Mouse (Mus musculus) megakaryocyte-erythroid progenitor cell, adult 5-6 weeks (primary cell): Measurements from ENCODE around the gene Ccl3. TPM values are rescaled to one million over a fixed set of nuclear protein-coding genes. Genes with fewer than 3 reads are reported as not detected.
A peak's percentile ranks its signal among the peaks of the same experiment; 100 is the strongest.

Experiments used
- ATAC-seq: replicated peaks from 2 replicates; pipeline ENCODE4 v1.8.0; 2016; ENCODE audit warnings: mild to moderate bottlenecking, inconsistent platforms; ENCODE audit not compliant: severe bottlenecking, poor library complexity, low FRiP score, low TSS enrichment
- total RNA-seq, 2 experiments: library from RNA; stranded (forward) in 1 of 2; stranded (reverse) in 1 of 2; fragments of 200-1000, 215-1000 nt in 1 of 2; fragments of >200 nt in 1 of 2; fragmentation: Nextera tagmentation in 1 of 2; gene quantifications; 2 replicates each; pipeline ENCODE4 v1.2.3; 2014 to 2017

The Ccl3 gene
- total RNA-seq (2014; fragmentation: Nextera tagmentation) (not detected in 2 replicates), total RNA-seq (2017) (13.6 and 17.1 TPM in 2 replicates)

DNA sequence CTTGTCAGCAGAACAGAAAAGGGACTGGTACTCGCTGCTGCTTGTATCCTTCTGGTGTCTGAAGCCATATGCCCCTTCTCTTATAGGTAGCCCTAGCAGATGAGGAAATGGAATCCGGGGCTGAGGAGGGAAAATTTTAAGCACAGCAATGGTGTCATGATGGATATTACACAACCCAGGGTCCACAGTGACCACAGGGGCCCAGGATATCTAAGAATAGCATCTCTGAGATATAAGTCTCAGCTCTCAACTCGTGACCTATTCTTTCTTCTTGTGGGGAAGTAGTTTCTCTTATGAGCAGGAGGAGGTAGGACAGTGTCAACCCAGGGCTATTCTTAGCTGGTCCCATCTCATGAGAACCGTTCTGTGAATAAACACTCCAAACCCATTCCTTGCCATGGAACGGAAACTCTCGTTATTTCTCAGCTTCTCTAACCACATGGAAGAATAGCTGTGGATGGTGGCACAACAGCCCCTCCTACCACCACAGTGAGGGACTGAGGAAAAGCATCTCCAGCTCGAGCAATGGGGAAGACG is at the start of gene Ccl3:
Gene Ccl3, minus strand, starts transcription at position 51 of the 537 bp plus-strand sequence.
- ATAC-seq: no peak

DNA sequence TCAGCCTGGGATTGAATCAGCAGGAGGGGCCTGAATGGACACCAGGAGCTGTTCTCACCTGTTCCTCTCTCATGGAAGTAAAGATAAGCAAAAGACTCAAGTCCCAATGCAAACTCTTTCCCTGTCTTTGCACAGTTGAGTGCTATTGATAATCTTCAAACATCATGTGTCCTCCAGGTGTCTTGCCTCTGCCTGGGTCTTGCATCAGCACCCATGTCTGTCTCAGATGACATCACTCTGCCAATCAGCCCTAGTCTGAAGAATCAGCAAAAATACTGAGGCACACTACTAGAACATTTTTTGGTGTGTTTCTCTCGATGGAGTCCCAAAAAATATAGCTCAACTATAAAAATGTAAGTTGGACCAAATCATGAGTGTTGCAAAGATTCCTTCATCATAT is 42.9 kb upstream of the Ccl3 start:
- ATAC-seq: no peak

DNA sequence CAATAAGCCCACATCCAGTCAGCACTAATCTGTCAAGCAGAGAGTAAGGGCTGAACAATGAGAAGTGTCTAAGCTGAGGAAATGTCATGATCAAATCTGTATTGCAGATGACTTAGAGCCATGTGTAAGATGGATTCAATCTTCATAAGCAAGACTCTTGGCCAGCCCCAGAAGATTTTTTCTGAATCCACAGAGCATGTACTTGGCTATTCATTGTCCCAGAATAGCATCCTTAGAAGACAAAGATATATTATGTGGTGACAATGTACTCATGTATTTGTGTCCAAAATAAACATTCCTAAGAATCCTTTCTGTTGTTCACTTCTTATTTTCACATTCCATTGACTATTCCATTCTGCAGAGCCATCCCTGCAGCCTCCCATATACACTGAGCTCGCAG is 40.8 kb upstream of the Ccl3 start:
- ATAC-seq: no peak

DNA sequence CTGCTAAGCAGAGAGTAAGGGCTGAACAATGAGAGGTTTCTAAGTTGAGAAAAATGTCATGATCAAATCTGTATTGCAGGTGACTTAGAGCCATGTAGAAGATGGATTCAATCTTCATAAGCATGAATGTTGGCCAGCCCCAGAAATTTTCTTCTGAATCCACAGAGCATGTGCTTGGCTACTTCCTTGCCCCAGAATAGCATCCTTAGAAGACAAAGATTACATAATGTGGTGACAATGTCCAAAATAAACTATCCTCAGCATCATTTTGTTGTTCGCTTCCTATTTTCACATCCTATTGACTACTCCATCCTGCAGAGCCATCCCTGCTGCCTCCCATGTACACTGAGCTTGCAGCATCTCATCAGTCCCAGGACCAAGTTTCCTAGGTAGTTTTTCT is 26.5 kb upstream of the Ccl3 start:
- no peak for ATAC-seq

DNA sequence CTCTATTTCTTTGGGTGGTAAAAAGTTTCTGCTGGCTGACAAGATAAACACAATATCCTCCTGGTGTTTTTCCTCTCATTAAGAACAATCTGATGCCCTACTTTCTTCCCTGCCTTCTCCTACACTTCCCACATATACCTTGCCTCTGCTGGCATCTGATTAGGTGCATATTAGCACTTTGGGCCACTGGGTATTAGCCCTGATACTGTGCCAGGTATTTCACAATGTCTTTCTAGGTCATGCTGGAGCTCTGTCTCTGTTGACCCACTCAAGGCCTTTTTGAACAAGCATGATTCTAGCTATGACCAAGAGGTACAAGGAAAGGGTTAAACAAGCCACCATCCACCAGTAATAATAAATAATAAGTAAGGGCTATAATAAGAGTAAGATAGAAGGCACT is 22.6 kb upstream of the Ccl3 start:
- no peak for ATAC-seq

DNA sequence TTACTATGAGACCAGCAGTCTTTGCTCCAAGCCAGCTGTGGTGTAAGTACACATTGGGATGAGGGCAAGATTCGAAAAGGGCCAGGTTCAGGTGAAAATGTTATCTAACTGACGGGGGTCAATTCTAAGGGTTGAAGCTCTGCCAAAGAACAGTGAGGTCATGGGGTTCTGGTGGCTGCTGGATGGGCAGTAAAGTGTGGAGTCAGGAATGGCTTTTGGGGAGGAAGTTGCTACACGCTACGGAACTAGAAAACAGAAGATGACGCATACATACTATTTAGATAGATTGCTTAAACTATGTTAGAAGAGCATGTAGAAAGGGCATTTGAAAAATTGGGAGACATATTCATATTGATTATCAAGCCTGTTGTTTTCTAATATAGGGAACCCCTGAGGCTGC is 14.4 kb upstream of the Ccl3 start:
- no peak for ATAC-seq

DNA sequence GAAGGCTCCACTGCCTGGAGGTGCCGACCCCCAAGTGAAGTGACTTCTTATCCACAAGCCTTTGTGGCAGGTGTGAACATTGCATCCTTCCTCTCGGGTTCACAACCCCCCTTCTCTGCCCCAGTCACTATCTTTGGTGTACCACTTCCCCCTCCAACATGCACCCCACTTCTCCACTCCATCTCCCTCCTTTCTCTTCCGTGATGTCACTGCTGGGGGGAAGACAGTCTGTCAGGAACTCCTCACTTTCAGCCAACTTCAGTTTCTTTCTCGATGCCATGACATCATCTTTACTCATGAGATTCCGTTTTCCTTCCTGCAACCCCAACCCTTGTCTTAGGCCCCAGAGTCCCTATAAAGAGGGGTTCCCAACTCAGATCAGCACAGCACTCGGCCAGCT is 13.0 kb upstream of the Ccl3 start, which contains the start of gene Ccl4:
Gene Ccl4, plus strand, starts transcription at position 381 of the 400 bp plus-strand sequence.
- ATAC-seq: no peak

DNA sequence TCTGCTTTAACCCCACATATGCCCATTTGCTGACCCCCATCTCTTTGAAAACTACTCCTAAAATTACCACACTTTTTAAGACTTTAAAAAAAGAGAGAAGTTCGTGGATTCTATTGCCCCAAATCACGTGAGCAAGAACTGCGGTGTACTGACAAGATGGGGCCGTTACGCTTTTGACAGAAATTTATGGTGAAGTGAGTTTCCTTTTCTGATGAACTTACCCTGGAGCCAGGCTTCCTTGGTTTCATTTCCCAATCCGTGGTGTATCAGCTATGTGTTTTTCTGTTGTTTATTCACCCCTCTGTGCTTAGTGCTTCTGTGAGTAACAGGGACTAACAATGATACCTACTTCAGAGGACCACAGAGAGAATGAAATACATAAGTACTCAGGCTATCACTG is 9.6 kb upstream of the Ccl3 start:
- ATAC-seq: no peak

DNA sequence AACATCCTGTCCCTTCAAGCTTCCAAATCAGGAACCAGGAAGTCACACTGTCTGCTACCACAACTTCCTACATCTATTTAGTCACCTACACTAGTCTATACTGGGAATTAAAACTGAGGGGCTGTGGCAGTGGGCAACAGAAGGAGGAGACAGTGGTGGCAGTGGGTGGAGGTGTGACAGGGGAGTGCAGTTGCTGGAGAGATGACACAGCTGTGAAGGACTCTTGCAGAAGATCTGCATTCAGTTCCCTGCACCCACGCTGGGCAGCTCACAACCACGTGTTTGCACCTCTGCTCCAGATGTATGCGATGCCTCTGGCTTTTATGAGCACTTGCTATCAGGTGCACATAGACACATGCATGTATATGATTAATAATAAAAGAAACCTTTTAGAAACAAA is 8.4 kb upstream of the Ccl3 start:
- no peak for ATAC-seq

DNA sequence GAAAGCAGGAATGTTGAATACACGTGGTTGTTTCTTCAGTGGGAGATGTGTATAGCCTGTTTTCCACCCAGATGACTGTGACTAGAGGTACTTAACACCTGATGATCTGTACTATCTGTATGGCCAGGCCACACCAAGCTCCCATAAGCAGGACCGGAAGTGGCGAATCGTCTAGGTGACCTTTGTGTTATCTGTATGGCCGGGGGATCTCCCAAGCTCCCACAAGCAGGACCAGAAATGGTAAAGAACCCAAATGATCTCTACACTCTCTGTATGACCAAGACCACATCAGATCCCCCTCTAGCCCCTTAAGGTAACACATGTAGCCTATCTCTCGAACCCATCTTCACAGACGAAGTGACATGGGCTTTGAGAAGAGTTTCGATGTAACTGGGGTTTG is 5.5 kb upstream of the Ccl3 start:
- ATAC-seq: no peak

DNA sequence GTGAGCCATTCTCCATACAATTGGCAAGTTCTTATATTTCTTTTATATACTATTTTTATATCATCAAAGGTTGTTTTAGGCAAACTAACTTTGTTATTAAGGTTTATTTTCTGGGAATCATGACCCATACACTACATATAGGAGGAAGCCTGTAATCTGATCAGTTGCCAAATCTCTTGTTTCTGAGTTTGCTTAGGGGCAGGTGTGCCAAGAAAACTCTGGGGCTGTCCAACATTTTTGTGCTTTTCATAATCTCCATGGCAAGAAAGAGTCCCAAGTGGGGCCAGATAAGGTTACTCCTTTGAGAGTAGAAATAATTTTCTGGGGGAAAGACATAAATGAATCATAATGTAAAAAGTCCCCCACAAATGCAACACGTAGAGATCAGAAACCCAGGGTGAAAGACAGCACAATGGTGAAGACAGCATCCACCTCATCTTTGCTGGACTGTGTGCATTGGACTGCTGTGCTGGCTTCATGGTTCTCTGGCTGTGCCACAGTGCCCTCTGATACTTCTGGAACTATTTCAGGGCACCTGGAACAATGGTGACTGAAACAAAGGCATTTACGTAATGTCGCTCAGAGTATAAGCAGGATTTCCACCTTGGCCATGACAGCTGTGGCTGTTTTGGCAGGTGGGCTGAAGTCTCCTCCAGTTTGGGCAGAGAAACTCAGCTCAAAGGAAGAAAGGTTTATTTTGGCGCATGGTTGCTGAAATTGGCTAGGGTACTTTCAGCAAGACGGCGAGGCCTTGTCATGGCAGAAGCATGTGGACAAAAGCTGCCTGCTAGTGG is 2.6 kb downstream of the Ccl3 start:
- no peak for ATAC-seq

DNA sequence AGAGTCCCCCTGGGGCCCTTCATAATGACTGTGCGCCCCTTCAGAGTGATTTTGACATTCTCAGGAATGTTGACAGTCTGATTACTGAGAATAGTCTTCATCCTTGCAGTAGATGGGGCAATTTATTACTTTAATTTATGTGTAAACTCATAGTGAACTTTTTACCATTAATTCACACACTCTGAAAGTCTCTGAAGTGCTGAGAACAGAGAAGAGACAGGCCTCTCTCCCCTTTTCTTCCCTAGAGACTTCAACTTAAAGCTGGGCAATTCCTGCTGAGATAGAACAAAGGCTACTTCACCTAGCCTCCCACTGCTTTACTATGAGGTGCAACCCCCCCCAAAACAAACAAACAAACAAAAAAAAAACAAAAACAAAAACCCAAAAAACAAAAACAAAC is 3.6 kb downstream of the Ccl3 start, which contains the start of gene Rpl9-ps1:
Gene Rpl9-ps1, minus strand, starts transcription at position 101 of the 400 bp plus-strand sequence.
- no peak for ATAC-seq

DNA sequence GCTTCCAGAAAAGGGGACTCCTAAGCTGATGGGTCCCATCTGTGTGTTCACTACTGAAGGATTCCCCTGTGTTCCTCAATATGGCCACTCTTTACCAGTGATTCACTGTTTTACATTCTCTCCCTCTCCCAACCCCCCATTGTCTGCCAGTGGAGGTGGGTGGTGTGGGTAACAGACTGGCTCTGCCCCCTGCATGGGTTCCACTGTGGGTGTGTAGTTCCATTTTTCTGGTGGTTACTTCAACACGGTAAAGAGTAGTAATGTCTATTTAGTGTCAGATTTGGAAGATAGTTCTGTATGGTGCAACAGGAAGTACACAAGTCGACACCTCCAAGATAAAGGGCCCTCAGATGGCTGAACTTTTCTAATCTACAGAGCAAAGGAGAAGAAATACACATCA is 7.9 kb downstream of the Ccl3 start:
- no peak for ATAC-seq

DNA sequence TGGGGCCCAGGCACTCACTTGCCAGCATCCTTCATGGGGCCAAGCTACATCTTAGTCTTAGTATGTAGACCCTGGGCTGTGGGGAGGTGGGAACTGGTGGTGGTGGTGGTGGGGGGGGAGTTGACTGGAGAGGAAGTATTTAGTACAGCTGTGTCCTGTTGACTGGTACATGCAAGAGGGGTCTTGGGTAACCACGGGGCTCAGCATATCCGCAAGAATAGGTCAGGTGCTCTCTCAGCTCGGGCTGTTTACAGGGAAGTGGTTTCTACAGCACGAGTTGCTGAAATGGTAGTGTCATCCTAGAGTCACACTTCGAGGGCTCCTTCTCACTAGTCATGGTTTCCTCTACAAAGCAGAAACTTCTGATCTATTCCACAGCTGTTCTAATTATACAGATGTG is 9.0 kb downstream of the Ccl3 start:
- ATAC-seq: no peak

DNA sequence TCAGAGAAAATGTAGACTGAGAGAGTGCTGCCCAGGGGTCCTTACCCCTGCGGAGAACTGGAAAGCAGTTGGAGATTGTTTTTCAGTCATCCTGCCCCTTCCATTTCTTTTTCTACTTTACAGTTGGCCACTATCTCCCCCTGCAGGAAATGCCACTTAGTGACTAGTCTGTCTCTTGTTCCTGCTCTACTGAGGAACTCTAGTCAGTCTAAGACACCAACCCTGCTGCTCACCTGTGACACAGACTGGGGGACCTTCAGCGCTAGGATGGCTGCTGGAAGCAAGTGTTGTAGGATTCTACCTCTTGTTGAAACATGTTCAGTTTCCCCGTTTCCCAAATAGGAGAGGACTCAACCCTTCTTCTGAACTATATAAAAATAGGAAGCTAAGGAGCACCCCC is 9.6 kb downstream of the Ccl3 start:
- 0 out of 2 replicates have a peak, but pooled peaks have one; percentile 50 for ATAC-seq

DNA sequence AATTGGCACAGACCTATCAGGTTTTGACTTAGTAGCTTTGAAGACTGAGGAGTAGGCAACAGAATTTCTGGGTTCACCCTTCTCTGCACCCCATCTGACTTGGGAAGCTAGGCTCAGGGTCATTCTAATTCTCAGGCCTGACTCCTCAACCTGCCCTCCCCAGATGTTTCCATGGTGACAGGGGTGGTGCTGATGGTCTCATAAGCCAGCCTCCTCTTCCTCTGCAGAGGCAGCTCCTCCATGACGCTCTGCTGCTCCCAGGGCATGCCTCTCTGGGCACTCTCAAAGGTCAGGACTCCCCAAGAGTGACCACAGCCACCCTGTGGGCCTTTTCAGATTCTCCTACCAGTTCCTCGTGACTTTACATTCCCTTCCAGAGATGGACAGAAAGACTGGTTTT is 10.2 kb downstream of the Ccl3 start:
- ATAC-seq: no peak

DNA sequence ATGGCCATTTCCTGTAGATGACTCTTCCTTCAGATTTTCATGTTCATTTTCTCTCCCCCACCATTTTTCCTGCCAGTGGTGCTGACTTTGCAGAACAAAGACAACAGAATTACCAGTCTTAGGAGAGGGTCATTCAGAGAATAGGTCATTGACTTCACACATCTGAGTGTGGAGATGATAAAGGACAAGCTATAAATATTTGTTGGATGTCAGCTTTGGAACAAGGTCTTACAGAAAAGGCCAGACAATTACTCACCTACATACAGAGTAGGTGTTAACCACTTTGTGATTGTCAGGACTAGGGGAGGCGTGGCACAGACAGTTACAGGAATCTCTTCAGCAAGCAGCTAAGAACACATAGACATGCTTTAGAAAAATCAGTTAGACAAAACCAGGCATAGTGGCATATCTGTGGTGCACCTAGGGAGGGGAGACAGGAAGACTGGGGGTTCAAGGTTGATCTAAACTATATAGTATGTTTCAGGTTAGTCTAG is 12.4 kb downstream of the Ccl3 start:
- no peak for ATAC-seq

DNA sequence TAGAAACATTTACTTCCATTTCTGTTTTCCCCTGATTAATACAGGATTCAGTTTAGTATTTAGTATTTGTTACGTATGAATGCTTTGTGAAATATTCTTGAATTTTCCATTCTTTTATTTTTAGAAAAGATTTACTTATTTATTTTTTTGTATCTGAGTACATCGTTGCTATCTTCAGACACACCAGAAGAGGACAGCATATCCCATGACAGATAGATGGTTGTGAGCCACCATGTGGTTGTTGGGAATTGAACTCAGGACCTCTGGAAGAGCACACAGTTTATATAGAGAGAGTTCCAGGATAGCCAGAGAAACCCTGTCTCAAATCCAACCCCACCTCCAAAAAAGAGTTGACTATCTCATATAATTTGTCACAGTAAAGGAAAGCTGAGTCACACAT is 14.3 kb downstream of the Ccl3 start:
- no peak for ATAC-seq

DNA sequence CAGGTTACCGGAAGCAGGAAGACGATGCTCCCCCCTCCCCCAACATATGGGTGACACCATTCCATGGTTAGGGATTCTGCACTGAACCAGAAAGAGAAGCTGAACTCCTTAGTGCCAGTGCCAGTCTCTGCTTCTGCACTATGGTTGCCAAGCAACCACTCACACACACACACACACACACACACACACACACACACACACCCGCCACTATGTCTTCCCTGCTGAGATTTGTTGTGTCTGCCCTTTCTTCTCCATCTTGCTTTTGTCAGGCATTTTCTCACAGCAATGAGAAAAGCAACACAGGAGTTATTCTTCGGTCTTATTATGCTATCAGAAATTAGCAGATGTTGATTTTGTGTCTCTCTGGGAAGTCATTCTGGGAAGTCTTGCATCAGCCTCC is 14.7 kb downstream of the Ccl3 start:
- ATAC-seq: no peak

DNA sequence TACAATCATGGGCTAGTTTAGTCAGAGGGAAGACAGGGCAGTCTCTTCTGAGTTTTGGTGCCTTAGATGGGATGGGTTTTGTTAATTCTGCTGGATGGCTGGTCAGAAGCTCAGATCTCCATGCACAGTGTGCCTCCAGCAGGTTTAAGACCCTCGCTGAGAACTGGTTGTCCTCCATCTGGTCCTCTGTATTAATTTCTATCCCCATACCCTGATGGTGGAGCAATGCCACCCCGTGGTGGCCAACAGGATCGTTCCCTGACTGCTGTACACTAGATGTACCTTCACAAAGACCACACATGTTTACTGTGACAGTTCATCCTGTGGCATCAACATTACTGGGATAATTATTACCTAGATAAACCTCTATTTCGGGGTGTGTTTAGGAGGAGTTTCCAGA is 16.4 kb downstream of the Ccl3 start:
- no peak for ATAC-seq

DNA sequence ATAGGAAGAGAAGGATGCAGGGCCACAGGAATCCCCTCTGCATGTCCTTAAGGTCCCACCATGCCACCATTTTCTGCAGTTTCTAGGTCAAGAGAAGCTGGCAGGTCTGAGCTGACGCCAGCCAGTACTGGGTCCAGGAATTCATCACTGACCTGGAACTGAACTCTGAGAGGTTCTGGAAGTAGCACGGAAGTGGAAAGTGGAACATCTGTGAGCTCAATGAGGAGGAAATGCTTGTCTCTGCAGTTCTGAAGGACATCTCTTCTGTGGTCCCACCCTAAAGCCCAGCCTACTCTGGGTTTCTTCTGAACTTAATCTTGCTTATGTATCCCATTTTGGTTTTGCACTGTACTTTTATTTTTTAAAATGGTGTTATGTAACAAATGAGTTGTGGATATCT is 18.1 kb downstream of the Ccl3 start:
- no peak for ATAC-seq
